Mouse (Mus musculus) spleen, postnatal 4 days (tissue): ENCODE results near the gene Arhgap45.
"Not testable (repeated sequence)": the region's sequence is repeated elsewhere in the genome, so short reads cannot be mapped to it uniquely, and the experiment has no call there.

Source experiments
- DNase-seq, 2 experiments: peaks; one replicate each; pipeline ENCODE4 v3.0.0; 2022; ENCODE audit warnings: low spot score in 2 of 2

Gene Arhgap45

DNA sequence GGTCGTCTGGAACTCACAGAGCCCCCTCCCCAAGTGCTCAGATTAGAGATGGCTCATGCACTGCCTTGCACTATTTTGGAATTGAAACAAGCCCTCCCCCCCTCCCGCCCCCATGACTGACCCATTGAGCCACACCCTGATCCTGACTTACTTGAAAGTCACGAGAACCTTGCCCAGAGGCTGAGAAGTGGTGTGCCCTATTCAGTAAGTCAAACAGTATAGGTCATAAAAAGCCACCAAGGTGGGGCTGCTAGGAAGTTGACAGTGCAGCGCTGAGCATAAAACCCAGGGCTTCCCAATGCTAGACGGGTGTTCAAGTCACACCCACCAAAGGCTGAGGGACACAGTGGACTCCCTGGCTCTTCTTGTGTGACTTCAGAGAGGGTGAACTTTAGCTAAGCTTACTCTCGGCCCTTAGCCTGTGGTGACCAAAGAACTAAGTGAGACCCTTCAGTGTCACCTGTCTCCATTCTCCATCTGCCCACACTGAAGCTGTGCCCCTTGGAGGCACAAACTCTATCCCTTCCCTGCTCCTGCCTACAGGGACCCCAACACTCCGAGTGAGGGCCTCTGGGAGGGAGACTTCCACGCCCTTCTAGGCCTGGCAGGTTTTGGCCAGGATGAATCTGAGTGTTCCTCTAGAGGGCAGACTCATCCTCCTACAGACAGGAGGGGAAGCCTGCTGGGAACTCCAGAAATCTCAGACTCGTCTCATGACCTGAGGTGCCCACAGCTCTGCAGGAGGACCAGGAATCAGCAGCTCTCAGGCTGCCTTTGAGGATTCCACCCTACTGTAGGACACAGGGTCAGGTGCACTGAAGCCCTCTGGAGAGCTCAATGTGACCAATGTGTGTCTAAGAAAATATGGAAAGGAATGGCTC, 17.3 kb downstream of the Arhgap45 start:
- no peak for DNase-seq

DNA sequence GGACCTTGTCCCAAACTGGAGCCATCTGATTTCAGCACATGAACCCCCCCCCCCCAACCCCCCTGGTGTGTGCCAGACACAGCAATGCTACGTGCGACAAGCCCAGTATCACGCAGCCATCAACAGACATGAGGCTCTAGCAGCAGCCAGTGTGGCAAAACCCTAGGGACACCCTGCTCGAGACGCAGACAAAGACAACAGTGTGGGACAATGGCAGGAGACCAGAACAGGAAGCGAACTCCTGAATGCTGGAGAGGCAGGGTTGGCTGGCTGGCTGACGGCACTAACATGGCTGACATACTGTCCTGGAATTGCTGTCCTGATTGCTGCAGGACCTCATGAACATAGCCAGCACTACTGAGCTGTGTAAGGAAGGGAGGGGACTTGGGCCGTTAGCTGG, 18.7 kb downstream of the Arhgap45 start:
- no peak for DNase-seq

DNA sequence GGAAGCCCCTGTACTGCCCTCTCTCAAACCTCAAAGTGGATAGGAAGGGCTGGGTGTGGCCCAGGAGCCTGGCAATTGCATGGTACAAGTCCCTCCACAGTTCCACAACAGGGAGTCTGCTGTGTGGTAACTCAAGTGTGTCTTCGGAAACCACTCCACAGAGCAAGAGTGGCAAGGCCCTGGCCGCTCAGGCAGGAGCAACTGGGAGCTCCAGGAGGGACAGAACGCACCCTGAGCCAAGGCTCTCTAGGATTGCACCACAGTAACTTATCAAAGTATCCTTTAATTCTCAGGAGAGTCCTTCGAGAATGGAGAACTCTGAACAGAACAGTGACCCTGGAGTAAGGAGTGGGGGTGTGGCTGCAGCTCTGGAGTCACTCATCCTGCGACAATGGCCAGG, 19.2 kb downstream of the Arhgap45 start:
- no peak for DNase-seq

DNA sequence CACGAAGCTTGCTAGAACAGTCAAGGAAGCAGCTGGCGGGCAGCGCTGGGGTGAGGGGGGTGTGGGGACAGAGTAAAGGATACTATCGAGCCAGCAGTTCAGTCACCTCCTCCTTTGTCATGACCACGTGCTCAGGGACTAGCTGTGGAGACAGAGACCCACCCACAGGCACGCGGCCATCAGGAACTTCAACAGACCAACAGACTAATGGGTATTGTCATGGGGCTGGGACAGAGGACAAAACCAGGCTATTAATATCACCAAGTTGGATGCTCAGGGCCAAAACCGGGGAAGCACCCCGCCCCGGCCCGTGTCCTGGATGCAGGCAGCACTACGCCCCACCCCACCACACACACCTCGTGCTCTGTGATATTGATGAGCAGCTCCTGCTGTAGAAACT, 20.4 kb downstream of the Arhgap45 start:
- DNase-seq = no peak

DNA sequence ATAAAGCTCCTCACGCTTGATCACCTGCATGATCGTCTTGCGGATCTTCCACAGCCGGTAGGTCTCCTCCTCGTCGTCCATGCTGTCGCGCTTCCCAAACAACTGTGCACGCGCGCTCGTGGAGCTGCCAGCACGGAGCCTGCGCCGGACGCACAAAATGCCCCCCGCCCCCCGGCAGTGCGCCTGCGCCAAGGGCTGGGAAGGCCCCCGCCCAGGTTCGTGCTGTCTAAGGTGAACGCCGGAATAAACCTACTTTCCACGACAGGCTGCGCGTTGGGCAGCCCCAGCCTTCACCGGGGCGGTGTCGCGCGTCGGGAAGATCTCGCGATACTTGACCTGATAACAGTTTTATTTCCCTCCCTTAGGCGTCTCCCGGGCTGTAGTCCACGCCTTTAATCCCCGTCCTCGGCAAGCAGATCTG, 23.1 kb downstream of the Arhgap45 start, which contains the start of gene Polr2e:
TSS of gene Polr2e (minus strand) at position 237 of the 421 bp plus-strand sequence.
- peak; percentile 97 to 98 for DNase-seq

DNA sequence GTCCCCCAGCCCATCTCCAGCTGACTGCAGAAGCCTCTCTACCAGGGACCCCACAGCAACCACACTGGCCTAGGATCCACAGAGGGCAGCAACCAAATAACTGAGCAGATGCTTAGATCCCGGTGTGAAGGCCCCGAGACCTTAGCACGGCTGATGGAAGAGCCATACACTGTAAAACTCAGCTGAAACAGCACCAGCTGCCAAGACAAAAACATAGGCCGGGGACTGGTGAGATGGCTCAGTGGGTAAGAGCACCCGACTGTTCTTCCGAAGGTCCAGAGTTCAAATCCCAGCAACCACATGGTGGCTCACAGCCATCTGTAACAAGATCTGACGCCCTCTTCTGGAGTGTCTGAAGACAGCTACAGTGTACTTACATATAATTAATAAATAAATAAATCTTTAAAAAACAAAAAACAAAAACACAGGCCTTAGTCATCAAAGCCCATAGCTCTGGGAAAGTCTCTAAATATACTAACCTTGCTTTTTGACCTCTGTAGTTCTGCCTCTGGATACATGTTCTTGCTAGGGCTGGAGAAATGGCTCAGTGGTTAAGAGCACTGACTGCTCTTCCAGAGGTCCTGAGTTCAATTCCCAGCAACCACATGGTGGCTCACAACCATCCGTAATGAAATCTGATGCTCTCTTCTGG, 25.1 kb downstream of the Arhgap45 start:
- not testable (repeated sequence) for DNase-seq

DNA sequence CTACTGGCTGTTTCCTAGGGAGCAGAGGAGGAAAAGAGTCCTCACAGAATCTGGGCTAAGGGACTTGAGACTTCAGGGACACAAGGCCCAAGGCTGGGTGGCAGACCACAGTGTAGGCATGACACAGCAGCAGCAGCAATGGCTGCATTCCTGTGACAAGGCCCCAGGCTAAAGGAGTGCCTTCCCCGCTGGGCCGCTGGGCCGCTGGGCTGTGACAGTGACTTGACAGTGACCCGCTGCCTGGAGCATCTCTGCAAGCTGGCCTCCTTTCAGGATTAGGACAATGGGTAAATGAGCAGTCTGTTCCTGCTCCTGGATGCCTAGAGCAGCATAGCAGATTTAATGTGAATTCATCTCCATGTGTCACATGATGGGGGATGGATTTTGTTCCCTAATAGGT, 27.6 kb downstream of the Arhgap45 start:
- DNase-seq = no peak

DNA sequence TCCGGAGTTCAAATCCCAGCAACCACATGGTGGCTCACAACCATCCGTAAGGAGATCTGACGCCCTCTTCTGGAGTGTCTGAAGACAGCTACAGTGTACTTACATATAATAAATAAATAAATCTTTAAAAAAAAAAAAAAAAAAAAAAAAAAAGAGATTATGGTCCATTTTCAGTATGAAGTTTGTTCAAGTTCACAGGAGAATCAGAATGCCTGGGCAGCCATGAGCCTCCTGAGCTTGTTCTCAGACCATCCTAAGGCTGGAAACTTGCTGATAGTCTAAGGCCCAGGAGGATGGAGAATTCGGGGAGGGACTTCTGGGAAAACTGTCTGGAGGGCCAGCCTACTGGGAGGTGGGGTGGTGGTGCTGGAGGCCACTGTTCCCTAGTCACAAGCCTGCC, 28.9 kb downstream of the Arhgap45 start:
- DNase-seq = not testable (repeated sequence)

DNA sequence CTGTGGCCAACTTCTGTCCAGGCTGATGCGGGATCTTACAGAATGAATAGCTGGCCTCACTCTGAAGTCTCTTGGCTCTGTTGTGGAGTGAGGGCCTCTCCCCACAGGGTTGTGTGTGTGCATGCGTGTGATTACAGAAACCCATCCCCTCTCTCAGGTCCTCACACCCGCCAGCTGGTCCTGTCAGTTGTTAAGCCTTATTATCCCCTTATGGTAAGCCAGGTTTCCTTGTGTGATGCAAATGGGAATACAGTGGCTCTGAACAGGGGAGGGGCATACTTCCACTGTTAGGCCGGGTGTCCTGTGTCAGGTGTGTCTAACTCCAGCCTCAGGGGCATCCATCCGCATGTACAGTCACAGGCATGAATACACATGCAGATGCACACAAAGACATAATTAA, 29.3 kb downstream of the Arhgap45 start:
- DNase-seq = no peak

DNA sequence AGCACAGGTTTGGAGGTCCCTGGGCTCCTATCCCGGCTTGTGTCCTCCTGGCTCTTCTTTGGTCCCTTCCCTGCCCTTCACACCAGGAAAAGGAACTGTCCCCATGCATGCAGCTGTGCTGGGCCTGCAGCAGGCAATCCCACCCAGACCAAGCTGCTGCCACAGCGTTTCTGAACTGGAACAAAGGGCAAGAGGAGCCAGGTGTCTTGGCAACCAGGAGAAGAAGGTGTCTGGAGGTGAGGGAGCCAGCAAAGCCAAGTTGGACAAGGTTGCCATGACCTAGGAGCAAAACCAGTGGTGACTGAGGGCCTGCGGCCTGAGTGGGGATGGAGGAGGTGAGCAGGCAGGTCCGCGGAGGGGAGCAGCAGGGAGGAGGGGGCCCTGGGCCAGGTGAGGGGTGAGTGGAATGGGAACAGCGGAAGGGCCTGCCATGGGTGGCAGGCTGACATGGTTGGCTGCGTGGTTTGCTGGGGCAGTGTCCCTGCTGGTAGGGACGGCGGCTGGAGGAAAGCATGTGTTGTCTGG, 30.6 kb downstream of the Arhgap45 start, which contains the start of gene Gpx4:
TSS of gene Gpx4 (plus strand) at position 126 of the 525 bp plus-strand sequence.
- no peak for DNase-seq

DNA sequence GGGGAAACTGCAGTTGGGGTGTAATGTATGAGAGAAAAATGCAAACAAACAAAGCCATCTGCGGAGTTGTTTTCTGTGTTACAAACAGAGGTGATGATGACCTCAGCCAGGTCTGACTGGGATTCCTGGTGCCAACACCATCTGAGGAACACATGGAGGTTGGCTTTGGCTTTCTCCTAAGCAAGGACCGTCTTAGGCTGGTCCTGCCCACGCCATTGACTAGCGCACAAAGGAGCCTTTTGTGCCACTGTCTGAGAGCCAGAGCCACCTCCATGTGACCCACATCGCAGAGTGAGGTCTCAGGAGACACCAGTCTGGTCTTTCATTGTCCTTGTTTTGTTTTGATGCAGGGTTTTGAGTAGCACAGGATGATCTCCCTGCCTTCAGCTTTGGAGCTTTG, 31.9 kb downstream of the Arhgap45 start:
- no peak for DNase-seq

DNA sequence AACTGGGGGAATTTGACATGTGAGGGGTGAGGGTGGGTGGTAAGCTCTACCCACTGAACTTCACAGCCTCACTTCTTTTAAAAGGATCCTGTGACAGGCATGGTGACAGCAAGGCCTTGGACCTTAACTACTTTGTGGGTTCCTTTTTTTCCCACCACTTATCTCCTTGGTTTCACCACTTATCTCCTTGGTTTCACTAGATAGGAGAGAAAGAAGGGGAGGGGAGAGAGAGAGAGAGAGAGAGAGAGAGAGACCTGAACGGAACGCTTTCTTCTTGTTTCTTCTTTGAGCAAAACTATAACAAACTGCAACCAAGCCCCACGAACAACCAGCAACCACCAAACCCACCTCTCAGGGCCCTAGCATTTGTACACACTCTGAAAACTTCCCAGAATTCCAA, 32.4 kb downstream of the Arhgap45 start:
- no peak for DNase-seq

DNA sequence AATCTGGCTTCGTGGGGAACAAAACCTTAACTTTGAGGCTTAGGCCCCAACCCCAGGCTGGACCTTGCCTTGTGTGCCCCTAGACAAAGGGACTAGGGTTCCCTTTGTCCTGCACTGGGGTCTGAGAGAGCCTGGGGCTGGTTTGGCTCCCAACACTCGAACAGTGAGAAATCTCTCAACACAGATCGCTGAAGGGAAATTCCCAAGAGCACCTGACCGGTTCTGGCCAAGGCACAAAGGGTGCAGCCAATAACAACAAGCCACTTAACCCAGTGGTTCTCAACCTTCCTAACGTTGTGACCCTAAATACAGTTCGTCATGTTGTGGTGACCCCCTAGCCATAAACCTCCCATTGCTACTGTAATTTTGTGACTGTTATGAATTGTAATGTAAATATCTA, 33.8 kb downstream of the Arhgap45 start:
- DNase-seq = no peak

DNA sequence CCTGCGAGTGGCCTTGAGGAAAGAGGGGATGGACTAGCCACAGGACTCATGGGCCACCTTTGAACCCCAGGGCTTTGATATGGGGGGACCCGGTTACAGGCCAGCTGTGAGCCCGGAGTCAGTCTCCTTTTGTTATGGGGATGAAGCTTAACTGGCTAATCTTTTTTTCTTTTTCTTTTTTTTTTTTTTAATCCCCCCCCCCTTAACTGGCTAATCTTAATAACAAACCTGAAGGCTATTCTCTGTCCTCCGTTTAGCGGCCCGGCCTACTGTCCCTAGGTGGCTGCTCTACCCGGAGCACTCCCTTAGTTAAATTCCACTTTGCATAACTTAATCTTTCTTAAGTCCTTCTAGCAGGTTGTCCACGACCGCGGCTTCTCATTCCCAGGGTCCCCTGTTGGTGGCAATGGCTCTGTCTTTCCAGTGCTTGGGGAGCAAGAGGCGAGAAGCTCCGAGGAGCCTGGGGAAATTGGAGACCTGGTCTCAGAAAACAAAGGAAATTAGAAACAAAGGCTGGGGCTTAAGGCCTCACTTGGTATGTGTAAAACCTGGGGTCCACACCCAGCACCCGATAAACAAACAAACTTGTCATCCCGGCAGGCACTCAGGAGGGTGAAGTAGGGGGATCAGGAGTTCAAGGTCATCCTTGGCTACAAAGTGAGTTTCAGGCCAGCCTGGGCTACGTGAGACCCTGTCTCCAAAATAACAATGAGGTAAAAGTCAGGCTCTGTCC, 34.6 kb downstream of the Arhgap45 start:
- DNase-seq = no peak

DNA sequence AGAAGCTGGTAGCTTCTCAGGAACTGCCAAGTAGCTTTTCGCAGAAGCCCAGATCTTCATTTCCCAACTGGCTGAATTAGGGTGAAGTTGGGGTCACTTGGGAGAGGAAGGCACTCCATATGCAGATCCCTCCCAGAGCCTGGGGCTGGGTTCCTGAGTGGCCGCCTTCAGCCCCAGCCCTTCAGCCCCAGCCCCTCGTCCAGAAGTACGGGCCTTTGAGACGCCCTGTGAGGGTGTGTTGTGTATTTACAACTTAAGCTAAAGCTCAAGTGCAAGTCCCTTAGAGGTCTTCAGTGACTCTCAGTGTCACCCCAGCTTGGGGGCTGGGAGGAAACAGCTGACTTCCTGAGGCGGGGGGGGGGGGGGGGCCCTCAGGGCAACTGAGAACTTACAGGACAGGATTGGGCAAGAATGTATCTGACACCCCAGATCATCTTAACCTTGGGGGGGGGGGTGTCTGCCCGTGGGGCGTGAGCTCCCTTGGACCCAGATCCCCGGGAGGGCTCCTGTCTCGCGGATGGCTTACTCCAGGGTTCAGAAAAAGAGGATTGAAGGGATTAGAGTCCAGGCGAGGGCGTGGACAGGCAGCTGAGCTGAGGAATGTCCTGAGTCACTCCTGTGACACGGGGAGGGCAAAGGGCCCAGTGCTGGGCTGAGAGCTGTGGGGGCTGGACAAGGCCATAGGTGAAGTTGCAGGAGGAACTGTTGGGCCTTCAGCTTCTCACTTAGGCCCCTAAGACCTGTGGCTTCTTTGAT, 35.3 kb downstream of the Arhgap45 start:
- no peak for DNase-seq

DNA sequence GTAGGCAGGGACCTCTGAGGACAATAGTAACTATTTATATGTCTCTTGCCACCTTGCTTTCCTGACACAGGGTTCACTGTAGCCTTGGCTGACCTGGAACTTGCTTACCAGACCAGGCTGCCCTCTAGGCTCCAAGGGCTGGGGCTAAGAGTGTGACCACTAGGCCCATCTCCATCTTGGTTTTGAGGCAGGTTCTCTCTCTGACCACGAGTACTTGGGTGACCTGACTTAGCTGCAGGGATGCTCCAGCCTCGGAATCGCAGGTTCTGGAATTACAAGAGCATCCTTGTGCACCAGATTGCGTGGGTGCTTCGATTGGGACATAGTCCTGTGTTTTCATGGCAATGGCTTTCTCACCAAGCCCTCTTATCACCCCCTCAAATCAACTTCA, 35.9 kb downstream of the Arhgap45 start:
- DNase-seq = no peak

DNA sequence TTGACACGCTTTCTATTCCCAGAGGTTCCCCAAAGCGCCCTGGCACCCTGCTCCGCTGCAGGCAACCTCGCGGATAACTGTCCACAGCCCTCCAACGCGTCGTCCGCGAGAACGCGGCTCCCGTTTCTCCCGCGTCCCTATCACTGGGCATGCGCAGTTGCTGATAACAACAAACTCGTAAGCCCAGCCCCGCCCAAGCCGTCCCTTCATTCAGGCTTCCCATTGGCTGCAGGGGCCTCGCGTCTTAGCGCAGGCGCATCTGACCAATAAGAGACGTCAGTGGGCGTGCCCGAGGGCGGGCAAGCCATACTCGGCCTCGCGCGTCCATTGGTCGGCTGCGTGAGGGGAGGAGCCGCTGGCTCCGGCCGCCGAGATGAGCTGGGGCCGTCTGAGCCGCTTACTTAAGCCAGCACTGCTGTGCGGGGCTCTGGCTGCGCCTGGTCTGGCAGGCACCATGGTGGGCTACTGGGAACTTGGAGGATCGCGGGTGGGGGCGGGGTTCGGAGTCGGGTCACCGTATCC, 36.9 kb downstream of the Arhgap45 start:
- peak; percentile 99 to 100 for DNase-seq

DNA sequence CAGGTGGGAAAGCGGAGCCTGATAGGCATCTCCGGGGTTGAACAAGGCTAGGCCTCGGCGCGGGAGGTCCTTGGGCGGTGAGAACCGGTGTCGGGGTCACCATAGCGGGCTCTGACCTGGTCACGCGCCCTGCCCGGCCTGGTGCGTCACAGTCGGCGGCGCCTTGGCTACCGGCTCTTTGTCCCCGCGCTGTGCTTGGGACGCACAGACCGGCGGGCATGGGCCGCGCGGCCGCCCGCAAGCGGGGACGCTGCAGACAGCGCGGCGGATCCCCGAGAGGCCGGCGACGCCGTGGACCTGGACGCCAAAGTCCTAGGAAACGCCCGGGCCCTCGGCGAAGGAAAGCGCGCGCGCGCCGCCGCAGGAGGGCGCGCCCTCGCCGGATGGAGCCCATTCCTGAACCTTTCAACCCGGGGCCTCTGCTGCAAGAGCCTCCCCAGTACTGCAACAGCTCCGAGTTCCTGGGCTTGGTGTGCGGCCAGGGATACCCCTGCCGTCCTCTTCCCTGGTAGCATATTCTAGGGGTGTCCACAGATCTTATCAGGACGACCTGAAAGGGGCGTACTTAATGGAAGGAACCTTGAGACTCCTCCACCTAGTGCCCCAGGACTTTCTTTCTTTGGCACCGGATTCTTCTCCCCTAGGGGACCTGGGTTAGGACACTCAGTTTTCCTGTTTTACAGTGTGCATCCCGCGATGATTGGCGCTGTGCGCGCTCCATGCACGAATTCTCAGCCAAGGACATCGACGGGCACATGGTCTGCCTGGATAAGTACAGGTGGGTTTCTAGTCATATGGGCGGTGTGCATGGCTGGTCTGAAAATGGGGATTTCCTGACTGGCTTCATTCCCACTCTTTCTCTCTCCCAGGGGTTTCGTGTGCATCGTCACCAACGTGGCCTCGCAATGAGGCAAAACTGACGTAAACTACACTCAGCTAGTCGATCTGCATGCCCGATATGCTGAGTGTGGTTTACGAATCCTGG, 37.7 kb downstream of the Arhgap45 start:
- peak; percentile 78 to 90 for DNase-seq

DNA sequence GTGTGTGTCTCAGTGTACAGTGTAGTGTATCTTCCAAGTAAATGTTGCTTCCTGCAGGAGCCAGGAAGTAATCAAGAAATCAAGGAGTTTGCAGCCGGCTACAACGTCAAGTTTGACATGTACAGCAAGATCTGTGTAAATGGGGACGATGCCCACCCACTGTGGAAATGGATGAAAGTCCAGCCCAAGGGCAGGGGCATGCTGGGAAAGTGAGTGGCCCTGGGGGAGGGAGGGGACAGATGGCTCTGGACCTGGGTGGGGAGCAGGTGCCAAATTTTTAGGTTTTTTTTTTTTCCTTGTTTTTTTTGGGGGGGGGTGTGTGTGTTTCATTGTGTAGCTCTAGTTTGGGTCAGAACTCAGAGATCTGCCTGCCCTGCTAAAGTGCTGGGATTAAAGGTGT, 38.5 kb downstream of the Arhgap45 start:
- not testable (repeated sequence) for DNase-seq

DNA sequence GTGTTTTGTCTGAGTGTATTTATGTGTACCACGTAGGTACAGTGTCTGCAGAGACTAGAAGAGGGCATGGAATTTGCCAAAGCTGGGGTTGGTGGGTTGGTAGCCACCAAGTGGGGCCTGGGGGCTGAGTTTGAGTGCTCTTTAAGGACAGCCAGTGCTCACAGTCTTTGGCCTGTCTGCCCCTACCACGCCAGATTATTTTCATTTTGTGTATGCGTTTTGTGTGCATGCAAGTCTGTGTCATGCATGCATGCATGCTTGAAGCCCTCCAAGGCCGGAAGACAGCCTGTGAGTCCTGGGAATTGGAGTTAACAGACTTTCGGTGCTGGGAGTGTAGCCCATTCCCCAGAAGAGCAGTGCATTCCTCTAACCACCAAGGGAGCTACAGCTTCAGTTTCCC, 38.9 kb downstream of the Arhgap45 start:
- DNase-seq = no peak
